Mouse (Mus musculus): ENCODE measurements around the gene Ndufs1.

GRCm38 (mm10) chr1:63225009-63225408, 48.4 kb upstream of the Ndufs1 start:
- TF ChIP-seq CTCF (IDR thresholded peaks at IDR 0.05) (no peak), EP300 (IDR thresholded peaks at IDR 0.05) (no peak)

Data from lung, postnatal 0 days (tissue).